Mouse (Mus musculus): ENCODE measurements around the gene Slc25a42.

- TF ChIP-seq POLR2A (IDR thresholded peaks at IDR 0.05; ENCODE audit: borderline replicate concordance, insufficient read depth, low read length) (no peak), CTCF (IDR thresholded peaks at IDR 0.05; ENCODE audit: borderline replicate concordance, insufficient read depth, low read depth, low read length) (no peak)
These were observed 8.2 kb upstream of the Slc25a42 start for GRCm38 (mm10) chr8:70220236-70220840.
